Mouse (Mus musculus) liver, embryonic 15.5 days (tissue): Measurements from ENCODE around the gene Gm4312. TPM values are rescaled to one million over a fixed set of nuclear protein-coding genes. Genes with fewer than 3 reads are reported as not detected.
"Not testable (repeated sequence)": the region's sequence is repeated elsewhere in the genome, so short reads cannot be mapped to it uniquely, and the experiment has no call there.

Experiments used
- ATAC-seq: fragments of 200-750 bp; cut with Nextera tagmentation; 2 replicates; pipeline ENCODE4 v1.8.0; 2017; ENCODE audit warnings: moderate number of reproducible peaks, mild to moderate bottlenecking, moderate library complexity; ENCODE audit not compliant: insufficient read depth
- H3K27ac ChIP-seq: fragments of 300-500 bp; sonication (generic); replicated peaks from 2 replicates; pipeline ENCODE4 v1.5.1; 2015; ENCODE audit warnings: mild to moderate bottlenecking, inconsistent platforms
- H3K27me3 ChIP-seq: fragments of 300-500 bp; sonication (generic); 2 replicates; pipeline ENCODE4 v1.6.1; 2015; ENCODE audit warnings: mild to moderate bottlenecking, inconsistent platforms
- H3K36me3 ChIP-seq: fragments of 300-500 bp; sonication (generic); replicated peaks from 2 replicates; pipeline ENCODE4 v1.6.1; 2015; ENCODE audit warnings: moderate library complexity, mild to moderate bottlenecking, inconsistent platforms
- H3K4me1 ChIP-seq: fragments of 300-500 bp; sonication (generic); replicated peaks from 2 replicates; pipeline ENCODE4 v1.6.1; 2015; ENCODE audit warnings: inconsistent platforms
- H3K4me2 ChIP-seq: fragments of 300-500 bp; sonication (generic); 2 replicates; pipeline ENCODE4 v1.6.1; 2015; ENCODE audit warnings: moderate library complexity, mild to moderate bottlenecking, inconsistent platforms
- H3K4me3 ChIP-seq: fragments of 300-500 bp; sonication (generic); replicated peaks from 2 replicates; pipeline ENCODE4 v1.5.1; 2015; ENCODE audit warnings: mild to moderate bottlenecking, inconsistent platforms
- H3K9ac ChIP-seq: fragments of 300-500 bp; sonication (generic); 2 replicates; pipeline ENCODE4 v1.6.1; 2015; ENCODE audit warnings: moderate library complexity, mild to moderate bottlenecking, inconsistent platforms
- H3K9me3 ChIP-seq: fragments of 300-500 bp; sonication (generic); replicated peaks from 2 replicates; pipeline ENCODE4 v1.6.1; 2016; ENCODE audit warnings: inconsistent platforms
- WGBS: fragments of 180-500 bp; shearing (Covaris S2); methylation state at CpG from one replicate; pipeline ENCODE4 v1.1.7; 2015; ENCODE audit warnings: mixed read lengths; ENCODE audit not compliant: insufficient replicate concordance; 5-methylcytosine and 5-hydroxymethylcytosine counted together
- polyA plus RNA-seq: library from polyadenylated mRNA; unstranded; fragments of >200 nt; fragmentation: Nextera tagmentation; extraction: Ambion mirVana; gene quantifications from 2 replicates; pipeline ENCODE4 v1.2.1, GENCODE M21; 2015

The Gm4312 gene
- polyA plus RNA-seq: not detected in 2 replicates

DNA sequence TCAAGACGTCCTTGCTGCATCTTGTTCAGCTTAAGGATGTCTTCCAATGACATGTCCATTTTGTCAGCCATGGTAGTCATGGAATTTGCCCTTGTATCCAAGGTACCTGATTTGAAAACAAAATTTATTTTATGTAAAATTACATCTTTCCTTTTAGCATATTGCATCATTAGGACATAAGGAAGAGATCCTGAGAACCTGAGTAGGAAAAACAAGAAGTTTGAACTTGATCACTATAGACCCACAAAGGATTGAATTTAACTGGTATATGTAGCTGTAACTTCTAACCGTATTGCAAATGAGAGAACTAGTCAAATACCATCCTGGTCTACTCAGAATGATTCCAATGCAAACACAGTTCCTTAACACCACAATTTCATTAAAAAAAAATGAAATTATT lies at the start of gene Gm4312:
Gene Gm4312, minus strand, starts transcription at position 101 of the 400 bp plus-strand sequence.
- H3K4me1 ChIP-seq, H3K27ac ChIP-seq, H3K27me3 ChIP-seq, H3K4me3 ChIP-seq, H3K36me3 ChIP-seq, H3K4me2 ChIP-seq, ATAC-seq, H3K9me3 ChIP-seq, H3K9ac ChIP-seq: not testable (repeated sequence)
- no CpG with 5 or more reads among the region's 2 CpGs for WGBS

DNA sequence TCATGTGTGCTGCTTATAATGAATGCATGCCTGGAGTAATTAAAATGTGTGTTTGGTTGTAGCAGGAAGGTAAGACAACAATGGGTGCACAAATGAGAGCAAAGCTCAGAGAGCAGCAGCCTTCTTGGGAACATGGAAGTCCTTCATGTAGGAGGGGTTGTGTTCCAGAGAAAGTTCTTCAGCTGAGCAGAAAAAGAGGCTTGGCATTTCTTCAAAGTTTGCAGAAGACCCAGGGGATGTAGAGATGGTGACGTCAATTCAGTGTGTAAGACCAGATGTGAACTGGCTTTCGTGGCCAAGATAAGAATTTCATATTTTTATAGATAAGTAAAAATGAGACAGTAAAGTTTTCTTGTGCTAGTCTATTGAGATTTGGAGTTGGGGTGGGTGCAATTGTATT lies 45.2 kb upstream of the Gm4312 start:
- Histone ChIP-seq H3K27ac (no peak overlapping the region), H3K9me3 (no peaks in the 10 kb centered on the region), H3K4me1 (no peaks in the 10 kb centered on the region), H3K4me3 (no peak overlapping the region), H3K36me3 (no peaks in the 10 kb centered on the region), H3K27me3 (no peaks in the 10 kb centered on the region), H3K4me2 (no peak overlapping the region), H3K9ac (no peak overlapping the region)
- 61% methylated on average over 2 of the region's 2 CpGs for WGBS
- no peak for ATAC-seq

DNA sequence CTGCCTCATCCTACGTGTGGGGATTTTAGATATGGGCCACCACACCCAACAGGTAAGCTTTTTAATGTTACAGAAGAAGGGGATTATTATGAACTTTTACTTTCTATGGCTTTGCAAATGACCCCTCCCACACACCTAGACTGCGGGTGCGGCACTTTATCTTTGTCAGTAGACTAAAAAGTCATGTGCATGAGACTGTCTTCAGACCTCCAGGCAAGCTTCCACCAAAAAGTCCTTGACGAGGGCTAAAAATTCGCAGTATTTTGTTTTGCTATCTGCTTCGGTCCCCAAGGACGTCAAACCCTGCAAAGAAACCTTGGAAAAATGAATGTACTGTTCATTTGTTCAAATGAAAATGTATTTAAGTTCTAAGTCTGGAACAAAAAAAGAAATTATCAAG lies 33.2 kb upstream of the Gm4312 start:
- H3K36me3 ChIP-seq: no peaks in the 10 kb centered on the region
- H3K9me3 ChIP-seq: no peaks in the 10 kb centered on the region
- H3K4me1 ChIP-seq: no peaks in the 10 kb centered on the region
- no peak overlapping the region for H3K4me3 ChIP-seq
- H3K9ac ChIP-seq: no peak overlapping the region
- H3K4me2 ChIP-seq: no peak overlapping the region
- H3K27me3 ChIP-seq: no peaks in the 10 kb centered on the region
- 66% methylated on average over 7 of the region's 7 CpGs for WGBS
- ATAC-seq: no peak
- H3K27ac ChIP-seq: no peak overlapping the region

DNA sequence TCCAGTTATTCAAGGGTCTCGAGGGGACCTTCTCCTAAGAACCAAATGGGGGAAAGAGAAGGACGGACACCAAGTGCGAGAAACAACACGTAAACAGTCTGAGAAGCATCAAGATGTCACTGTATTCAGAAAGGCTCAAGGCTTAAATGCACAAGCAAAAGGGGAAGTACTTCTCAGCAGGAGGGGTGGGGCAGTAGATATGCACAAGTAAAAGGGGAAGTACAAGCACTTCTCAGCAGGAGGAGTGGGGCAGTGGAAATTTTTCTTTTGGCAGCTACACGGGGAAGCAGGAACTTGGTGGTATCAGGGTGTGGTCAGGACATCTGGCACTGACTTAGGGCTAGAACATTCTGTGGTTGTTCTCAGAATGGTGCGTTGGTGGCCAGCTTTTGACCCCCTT lies 19.9 kb upstream of the Gm4312 start:
- not testable (repeated sequence) for H3K4me3 ChIP-seq, H3K4me1 ChIP-seq, ATAC-seq, H3K9me3 ChIP-seq, H3K4me2 ChIP-seq, H3K27me3 ChIP-seq, H3K9ac ChIP-seq, H3K36me3 ChIP-seq, H3K27ac ChIP-seq
- 65% methylated on average over 6 of the region's 6 CpGs for WGBS

DNA sequence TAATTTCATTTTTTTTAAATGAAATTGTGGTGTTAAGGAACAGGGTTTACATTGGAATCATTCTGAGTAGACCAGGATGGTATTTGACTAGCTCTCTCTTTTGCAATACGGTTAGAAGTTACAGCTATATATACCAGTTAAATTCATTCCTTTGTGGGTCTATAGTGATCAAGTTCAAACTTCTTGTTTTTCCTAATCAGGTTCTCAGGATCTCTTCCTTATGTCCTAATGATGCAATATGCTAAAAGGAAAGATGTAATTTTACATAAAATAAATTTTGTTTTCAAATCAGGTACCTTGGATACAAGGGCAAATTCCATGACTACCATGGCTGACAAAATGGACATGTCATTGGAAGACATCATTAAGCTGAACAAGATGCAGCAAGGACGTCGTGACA lies 21.3 kb downstream of the Gm4312 start, which contains the start of gene Gm4307:
Gene Gm4307, plus strand, starts transcription at position 301 of the 400 bp plus-strand sequence.
- not testable (repeated sequence) for H3K4me2 ChIP-seq, H3K27me3 ChIP-seq, H3K9ac ChIP-seq, H3K36me3 ChIP-seq, H3K4me1 ChIP-seq, ATAC-seq, H3K9me3 ChIP-seq, H3K27ac ChIP-seq, H3K4me3 ChIP-seq
- WGBS: no CpG with 5 or more reads among the region's 3 CpGs

DNA sequence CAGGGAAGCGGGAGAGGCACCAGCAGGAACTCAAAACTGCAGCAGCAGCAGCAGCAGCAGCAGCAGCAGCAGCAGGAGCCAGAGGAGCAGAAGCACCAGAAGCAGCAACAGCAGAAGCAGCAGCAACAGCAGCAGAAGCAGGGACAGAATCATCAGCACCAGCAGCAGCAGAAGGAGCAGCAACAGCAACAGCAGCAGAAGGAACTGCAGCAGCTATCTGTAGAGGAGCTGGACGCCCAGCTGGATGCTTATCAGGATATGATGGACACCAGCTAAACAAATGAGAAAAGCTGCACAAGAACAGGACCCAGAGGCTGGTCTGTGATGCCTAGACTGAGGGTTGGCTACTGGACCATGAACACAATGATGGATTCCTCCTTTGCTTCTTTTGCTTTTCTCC lies 25.5 kb downstream of the Gm4312 start:
- H3K4me1 ChIP-seq, H3K4me2 ChIP-seq, H3K36me3 ChIP-seq, H3K9me3 ChIP-seq, H3K4me3 ChIP-seq, H3K27ac ChIP-seq, H3K9ac ChIP-seq, ATAC-seq, H3K27me3 ChIP-seq: not testable (repeated sequence)
- WGBS: 51% methylated on average over 2 of the region's 2 CpGs

DNA sequence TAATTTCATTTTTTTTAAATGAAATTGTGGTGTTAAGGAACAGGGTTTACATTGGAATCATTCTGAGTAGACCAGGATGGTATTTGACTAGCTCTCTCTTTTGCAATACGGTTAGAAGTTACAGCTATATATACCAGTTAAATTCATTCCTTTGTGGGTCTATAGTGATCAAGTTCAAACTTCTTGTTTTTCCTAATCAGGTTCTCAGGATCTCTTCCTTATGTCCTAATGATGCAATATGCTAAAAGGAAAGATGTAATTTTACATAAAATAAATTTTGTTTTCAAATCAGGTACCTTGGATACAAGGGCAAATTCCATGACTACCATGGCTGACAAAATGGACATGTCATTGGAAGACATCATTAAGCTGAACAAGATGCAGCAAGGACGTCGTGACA lies 31.6 kb downstream of the Gm4312 start, which contains the start of gene Gm4305:
Gene Gm4305, plus strand, starts transcription at position 301 of the 400 bp plus-strand sequence.
- H3K27ac ChIP-seq, H3K4me3 ChIP-seq, H3K9me3 ChIP-seq, H3K36me3 ChIP-seq, H3K4me2 ChIP-seq, H3K9ac ChIP-seq, H3K27me3 ChIP-seq, ATAC-seq, H3K4me1 ChIP-seq: not testable (repeated sequence)
- no CpG with 5 or more reads among the region's 3 CpGs for WGBS

DNA sequence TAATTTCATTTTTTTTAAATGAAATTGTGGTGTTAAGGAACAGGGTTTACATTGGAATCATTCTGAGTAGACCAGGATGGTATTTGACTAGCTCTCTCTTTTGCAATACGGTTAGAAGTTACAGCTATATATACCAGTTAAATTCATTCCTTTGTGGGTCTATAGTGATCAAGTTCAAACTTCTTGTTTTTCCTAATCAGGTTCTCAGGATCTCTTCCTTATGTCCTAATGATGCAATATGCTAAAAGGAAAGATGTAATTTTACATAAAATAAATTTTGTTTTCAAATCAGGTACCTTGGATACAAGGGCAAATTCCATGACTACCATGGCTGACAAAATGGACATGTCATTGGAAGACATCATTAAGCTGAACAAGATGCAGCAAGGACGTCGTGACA lies 36.7 kb downstream of the Gm4312 start, which contains the start of gene Gm4303:
Gene Gm4303, plus strand, starts transcription at position 301 of the 400 bp plus-strand sequence.
- not testable (repeated sequence) for H3K4me2 ChIP-seq, H3K4me1 ChIP-seq, H3K9ac ChIP-seq, ATAC-seq, H3K27me3 ChIP-seq, H3K4me3 ChIP-seq, H3K27ac ChIP-seq, H3K9me3 ChIP-seq, H3K36me3 ChIP-seq
- WGBS: no CpG with 5 or more reads among the region's 3 CpGs

DNA sequence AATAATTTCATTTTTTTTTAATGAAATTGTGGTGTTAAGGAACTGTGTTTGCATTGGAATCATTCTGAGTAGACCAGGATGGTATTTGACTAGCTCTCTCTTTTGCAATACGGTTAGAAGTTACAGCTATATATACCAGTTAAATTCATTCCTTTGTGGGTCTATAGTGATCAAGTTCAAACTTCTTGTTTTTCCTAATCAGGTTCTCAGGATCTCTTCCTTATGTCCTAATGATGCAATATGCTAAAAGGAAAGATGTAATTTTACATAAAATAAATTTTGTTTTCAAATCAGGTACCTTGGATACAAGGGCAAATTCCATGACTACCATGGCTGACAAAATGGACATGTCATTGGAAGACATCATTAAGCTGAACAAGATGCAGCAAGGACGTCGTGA lies 41.8 kb downstream of the Gm4312 start, which contains the start of gene Gm4302:
Gene Gm4302, plus strand, starts transcription at position 301 of the 400 bp plus-strand sequence.
- not testable (repeated sequence) for H3K4me1 ChIP-seq, H3K27me3 ChIP-seq, H3K9ac ChIP-seq, H3K9me3 ChIP-seq, H3K27ac ChIP-seq, ATAC-seq, H3K4me3 ChIP-seq, H3K36me3 ChIP-seq, H3K4me2 ChIP-seq
- no CpG with 5 or more reads among the region's 3 CpGs for WGBS

DNA sequence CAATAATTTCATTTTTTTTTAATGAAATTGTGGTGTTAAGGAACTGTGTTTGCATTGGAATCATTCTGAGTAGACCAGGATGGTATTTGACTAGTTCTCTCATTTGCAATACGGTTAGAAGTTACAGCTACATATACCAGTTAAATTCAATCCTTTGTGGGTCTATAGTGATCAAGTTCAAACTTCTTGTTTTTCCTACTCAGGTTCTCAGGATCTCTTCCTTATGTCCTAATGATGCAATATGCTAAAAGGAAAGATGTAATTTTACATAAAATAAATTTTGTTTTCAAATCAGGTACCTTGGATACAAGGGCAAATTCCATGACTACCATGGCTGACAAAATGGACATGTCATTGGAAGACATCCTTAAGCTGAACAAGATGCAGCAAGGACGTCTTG lies 47.0 kb downstream of the Gm4312 start, which contains the start of gene Gm4301:
Gene Gm4301, plus strand, starts transcription at position 301 of the 400 bp plus-strand sequence.
- H3K27me3 ChIP-seq, H3K9ac ChIP-seq, H3K4me2 ChIP-seq, H3K9me3 ChIP-seq, ATAC-seq, H3K27ac ChIP-seq, H3K4me3 ChIP-seq, H3K4me1 ChIP-seq, H3K36me3 ChIP-seq: not testable (repeated sequence)
- WGBS: no CpG with 5 or more reads among the region's 2 CpGs
